Mouse (Mus musculus): ENCODE results near the gene Fam180a.
"Not testable (repeated sequence)": the region's sequence is repeated elsewhere in the genome, so short reads cannot be mapped to it uniquely, and the experiment has no call there.

The Fam180a gene

GRCm38 (mm10) chr6:35326111-35326515 is at the start of gene Fam180a:
TSS of gene Fam180a (minus strand) at chr6:35326141.
- DNase-seq, result no peak

DNA sequence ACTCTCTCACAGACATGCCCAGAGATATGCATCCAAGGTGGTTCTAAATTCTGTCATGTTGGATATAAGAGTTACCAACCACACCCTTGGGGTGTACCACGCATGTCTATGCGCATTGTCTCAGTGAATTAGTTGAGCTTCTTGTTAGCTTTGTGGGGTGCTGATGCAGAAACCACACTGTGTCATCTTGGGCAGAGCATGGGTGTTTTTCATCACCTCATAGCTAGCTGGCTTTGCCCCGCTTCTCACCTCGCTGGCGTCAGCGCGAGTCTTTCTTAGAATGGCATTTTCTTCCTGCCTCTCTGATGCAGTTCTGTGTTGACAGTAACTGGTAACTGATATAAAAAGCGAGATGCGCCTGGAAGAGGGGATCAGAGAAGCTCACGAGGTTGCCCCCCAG is 48.1 kb upstream of the Fam180a start:
- DNase-seq, result no peak

- no peak for DNase-seq
These were observed 44.4 kb upstream of the Fam180a start for GRCm38 (mm10) chr6:35370356-35370755.

DNA sequence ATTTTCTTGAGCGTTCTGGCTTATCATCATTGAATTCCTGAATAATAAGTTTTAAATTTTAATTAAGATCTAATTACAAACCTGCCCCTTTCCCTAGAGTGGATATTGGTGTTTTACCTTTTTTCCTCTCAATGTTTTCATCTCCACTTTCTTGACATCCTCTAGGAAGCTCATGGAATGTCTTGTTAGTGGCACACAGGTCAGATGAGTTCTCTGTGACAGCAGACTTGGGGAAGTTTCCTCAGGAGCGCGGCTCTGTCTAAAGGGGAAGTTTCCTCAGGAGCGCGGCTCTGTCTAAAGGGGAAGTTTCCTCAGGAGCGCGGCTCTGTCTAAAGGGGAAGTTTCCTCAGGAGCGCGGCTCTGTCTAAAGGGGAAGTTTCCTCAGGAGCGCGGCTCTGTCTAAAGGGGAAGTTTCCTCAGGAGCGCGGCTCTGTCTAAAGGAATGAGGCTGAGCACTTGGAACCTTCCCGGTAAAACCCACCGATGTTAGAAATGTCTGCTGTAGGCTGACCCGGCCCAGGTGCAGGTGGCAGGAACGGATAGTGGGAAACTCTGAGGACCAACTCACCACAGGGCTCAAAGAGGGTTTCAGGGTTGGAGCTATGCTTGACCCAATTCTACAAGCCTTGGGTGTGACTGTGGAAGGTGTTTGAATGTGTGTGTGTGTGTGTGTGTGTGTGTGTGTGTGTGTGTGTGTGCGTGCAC is 43.8 kb upstream of the Fam180a start:
- DNase-seq, result not testable (repeated sequence)

DNA sequence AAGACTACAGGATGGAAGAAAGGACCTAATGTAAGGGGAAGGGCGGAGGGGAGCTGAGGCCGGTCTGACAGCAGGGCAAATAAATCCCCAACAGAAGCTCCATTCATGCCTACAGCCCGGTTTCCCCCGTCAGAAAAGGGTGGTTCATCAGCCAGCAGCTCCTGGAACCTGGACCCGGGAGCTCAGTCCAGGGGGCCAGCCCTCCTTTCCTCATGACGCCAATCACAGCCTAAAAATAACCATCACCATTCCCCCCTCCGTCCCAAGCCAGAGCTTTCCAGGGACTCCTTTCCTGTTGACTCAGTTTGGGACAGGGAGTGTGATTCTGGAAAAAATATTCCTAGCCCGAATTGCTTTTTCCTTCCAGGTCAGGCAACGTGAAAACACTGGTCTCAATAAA is 36.7 kb upstream of the Fam180a start:
- no peak for DNase-seq

DNA sequence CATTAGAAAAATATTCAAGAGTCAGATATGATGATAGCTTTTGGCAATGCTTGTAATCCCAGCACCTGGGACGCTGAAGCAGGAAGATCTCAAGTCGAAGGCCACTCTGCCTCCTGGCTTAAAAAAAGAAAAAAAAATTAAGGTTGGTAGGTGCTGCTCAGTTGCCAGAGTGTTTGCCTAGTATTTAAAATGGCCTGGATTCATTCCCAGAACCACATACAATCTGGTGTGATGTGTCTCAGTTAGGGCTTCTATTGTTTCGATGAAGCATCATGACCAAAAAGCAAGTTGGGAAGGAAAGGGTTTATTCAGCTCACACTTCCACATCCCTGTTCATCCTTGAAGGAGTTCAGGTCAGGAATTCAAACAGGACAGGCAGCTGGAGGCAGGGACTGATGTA is 29.4 kb upstream of the Fam180a start:
- DNase-seq, result no peak

DNA sequence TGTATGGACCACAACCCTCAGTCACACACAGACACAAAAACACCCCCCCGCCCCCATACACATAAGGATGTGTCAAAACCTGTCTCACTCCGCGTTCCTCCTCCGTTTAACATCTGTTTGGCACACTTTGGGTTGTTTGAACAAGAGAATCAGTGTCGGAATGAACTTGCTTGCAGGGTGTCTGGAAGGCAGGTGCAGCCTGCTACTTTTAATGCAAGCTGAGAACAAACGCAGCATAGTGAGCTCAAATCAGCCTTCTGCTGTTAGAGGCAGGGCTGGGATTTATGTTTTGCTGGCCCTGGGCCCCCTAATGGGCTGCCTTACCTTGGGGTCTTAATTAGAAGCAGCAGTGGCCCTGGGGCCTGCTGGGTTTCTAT is 28.7 kb upstream of the Fam180a start:
- no peak for DNase-seq

DNA sequence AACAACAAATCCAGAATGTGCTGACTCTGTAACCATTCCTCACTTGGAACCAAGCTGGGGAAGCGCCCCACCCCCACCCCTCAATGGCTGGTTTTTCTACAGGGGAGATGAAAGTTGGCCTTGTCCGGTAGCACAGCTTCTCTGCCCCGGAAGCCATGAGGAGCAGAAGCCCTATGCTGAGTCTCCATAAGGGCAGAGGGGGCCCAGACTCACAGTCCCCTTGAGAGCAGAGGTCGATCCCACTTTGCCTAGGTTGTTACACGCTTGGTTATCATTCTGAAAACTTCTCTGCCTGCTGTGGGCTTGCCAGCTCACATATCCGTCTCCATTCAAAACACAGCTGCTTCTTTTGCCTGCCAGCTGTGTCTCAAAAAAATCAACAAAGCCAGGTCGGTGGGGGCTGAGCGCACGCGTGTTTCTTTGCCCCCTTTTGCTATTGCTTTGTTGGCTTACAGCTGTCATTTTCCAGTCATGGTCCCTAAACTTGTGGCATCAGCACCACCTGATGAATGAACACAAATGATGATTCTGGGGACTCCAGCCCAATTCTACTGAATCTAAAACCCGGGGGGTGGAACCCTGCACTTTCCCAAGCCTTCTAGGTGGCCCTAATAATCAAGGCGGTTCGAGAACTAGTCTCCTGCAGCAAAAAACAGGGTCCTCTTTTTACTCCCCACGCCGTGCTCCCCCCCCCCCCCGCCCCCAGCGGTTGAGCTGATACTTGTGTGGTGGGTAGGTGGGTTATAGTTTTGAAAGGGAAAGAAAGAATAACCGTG is 28.1 kb upstream of the Fam180a start:
- no peak for DNase-seq

DNA sequence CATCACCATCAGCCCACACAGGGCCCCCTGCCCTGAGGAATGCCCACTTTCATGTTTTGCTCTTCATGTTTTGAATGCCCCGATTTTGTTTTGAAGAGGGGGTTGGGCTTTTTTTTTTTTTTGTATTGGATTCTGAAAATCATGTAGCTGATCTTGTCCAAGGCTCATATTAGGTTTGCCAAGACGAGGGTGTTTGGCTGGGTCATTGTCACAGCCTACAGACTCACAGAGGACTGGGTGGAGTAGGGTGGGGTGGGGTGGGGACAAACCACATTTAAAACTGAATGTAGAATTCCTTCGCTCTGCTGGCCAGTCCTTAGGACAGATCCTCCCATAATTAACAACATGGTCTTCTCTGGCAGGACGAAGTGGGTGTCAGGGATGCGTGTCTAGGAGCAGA is 27.5 kb upstream of the Fam180a start:
- no peak for DNase-seq

GRCm38 (mm10) chr6:35352867-35353266 is 26.9 kb upstream of the Fam180a start:
- DNase-seq, result no peak

GRCm38 (mm10) chr6:35351826-35352225 is 25.9 kb upstream of the Fam180a start:
- DNase-seq, result no peak

DNA sequence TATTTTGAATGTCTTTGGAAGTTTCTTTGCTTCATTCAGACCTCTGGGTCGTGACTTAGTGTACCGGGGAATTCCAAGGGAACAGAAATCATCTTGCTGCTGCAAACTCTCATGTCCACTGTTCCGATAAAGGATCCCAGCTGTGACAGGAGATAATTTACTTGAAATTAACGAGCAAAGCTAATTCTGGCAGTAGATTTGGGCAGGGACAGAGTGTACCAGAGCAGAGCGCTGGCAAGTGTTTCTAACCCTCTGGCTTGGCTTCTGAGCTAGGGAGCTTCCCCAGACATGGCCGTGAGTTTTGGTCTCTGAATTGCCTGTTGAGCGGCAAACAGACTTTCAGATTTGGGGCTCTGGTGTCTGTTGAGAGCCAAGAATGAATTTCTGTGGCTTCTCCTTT is 23.8 kb upstream of the Fam180a start:
- DNase-seq, result no peak

GRCm38 (mm10) chr6:35338640-35339039 is 12.7 kb upstream of the Fam180a start:
- DNase-seq, result no peak

GRCm38 (mm10) chr6:35337836-35338235 is 11.9 kb upstream of the Fam180a start:
- DNase-seq, result no peak

DNA sequence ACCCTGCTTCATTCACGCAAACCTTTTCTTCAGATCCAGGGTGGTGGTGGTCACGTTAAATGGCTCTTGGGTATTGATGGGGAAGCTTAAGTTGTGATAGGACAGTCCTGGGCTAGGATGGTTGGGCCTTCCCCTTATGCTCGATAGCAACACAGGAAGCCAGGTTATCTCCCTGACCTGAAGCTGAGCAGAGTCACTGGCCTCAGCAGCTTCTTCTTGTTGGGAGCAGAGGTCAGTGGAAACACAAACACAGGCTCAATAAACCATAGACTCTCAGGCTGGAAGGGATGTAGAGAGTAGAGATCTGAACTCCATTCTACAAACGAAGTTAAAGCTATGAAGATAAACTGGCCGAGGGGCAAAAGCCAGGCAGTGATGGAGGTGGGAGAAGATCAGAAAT is 9.5 kb upstream of the Fam180a start:
- DNase-seq, result no peak

DNA sequence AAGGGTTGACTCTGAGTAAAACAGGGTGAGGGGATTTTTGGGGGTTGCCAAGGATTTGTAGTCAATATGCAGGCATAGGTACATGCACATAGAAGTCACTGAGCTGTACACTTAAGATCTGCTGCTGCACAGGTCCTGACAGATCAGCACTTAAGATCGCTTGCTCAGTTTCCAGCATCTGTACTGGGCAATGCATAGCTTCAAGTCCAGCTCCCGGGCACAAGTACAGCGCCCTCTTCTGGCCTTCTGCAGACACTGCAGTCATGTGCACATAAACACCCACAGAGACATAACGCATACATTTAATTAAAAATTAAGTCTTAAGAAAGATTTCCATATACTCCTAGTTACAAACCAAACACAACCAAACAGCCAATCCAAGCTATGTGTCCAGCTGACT is 8.3 kb upstream of the Fam180a start:
- no peak for DNase-seq

DNA sequence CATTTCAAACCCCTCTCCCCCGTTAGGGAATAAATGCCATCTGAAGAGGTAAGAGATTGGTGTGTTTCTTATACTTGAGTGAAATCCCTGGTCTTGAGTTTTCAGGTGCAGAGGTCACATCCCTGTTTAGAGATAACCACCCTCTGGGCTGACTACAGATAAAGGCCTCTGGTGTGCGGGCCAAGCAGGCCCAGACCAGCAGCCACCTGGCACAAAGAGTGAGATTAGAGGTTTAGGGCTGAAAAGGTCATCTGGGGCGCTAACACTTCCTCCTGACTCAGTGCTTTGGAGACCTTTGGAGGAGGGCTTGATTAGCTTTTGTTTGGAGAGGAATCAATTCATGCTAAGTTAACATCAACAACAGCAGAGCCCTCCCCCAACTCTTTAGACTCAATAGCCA is 7.7 kb upstream of the Fam180a start:
- DNase-seq, result no peak

DNA sequence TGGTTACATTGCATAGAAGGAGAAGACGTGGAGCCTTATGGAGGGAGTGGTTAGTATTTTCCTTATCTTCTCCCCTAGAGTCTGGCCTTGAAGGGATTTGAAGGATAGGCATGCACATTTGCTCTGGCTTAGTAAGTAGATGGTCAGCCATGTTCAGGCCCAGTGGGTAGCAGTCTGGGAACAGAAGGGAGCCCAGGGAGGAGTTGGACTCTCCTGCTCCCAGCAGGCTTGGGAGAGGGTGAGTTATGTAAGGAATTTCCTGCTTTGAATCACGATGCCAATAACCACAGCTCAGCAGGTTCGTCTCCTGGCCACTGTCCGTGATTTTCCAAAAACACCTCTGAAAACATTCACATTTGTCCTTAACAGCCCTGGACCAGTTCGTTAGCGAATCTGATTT is 4.9 kb upstream of the Fam180a start:
- no peak for DNase-seq

DNA sequence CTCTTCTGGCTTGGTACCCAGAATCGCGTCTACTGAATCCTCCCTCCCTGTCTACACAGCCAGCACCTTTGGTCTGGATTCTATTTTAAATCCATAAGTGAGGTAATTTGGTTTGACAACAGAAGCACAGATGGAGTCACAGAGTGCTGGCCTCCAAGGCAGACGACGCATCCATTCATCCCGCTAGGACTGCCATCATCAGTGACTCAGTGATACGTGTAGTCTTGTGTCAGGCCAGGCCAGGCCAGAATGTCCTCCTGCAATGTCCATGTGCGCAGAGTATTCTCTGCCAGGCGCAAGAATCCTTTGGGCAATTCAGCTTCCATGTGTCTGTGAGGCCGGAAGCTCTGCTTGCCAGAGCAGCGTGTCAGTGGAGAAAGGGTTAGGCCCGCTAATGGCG is 4.0 kb upstream of the Fam180a start:
- peak; percentile 13 for DNase-seq

DNA sequence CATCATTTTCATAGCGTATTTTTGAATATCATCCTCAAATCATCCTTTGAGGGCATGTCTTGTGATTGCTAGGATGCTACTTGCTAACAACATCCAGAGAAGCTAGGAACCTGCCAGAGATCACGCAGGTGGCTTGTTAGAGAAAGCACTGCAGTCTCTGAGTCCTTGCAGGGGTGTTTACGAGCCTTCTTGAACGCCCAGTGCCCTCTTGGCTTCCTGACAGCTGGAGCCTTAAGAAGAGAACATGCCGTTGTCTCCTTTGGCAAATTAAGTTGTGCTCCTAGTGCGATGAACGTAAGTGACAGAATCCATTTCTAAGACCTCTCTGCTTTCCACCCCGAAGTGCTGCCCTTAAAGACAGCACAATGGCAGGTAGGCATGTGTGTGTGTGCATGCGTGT is 1.6 kb downstream of the Fam180a start:
- DNase-seq, result no peak

DNA sequence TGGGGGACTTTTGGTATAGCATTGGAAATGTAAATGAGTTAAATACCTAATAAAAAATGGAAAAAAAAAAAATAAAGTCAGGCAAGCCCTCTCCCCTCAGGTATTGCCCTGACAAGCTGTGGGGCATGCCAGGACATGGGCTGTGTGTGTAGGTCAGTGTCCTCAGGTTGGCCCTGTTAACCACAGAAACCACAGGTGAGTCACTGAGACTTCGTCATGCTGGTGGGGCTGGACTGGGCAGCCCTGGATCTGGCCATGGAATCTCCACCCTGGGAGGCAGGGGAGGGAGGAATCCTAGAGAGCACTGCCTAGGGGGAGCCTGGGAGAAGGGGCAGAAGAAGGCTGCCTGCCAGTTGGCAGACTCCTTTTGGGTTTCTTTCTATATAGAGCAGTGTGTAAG is 2.9 kb downstream of the Fam180a start:
- DNase-seq, result no peak

GRCm38 (mm10) chr6:35321105-35321504 is 4.8 kb downstream of the Fam180a start:
- DNase-seq, result no peak

DNA sequence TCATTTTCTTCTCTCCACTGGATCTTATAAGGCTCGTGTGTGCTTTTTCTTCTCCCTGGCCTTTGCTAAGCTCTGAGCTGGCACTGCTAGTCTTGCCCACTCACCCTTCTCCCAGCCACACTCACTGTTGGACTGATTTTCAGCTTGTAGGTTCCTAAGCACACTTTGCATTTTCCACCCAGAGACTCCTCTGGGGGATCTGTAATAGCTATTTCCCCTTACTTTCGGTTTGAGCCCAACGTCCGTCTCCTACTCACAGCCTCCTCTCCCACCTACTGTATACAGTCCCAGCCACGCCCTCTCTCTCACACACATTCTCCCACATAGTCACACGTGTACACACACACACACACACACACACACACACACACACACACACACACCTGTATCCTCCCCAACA is 6.1 kb downstream of the Fam180a start:
- no peak for DNase-seq

GRCm38 (mm10) chr6:35313520-35313919 is 12.4 kb downstream of the Fam180a start:
- no peak for DNase-seq

- no peak for DNase-seq
These were observed 16.5 kb downstream of the Fam180a start for GRCm38 (mm10) chr6:35309406-35309805.

All from cerebellum, adult 8-10 months (tissue).